Mouse (Mus musculus) neural tube, embryonic 11.5 days (tissue): ENCODE measurements around the gene Taok3. TPM values are rescaled to one million over a fixed set of nuclear protein-coding genes. Genes with fewer than 3 reads are reported as not detected.

Experiments used
- ATAC-seq: fragments of 200-750 bp; cut with Nextera tagmentation; 2 replicates; pipeline ENCODE4 v1.8.0; 2017; ENCODE audit warnings: moderate number of reproducible peaks, mild to moderate bottlenecking, moderate TSS enrichment, moderate library complexity; ENCODE audit not compliant: insufficient read depth, low FRiP score, low TSS enrichment
- DNase-seq: peaks from one replicate; pipeline ENCODE4 v3.0.0-alpha.2; 2015; ENCODE audit warnings: low spot score
- H3K27ac ChIP-seq: fragments of 300-500 bp; sonication (generic); 2 replicates; pipeline ENCODE4 v1.5.1; 2014; ENCODE audit warnings: low read depth, mild to moderate bottlenecking, low read length
- H3K27me3 ChIP-seq: fragments of 300-500 bp; sonication (generic); 2 replicates; pipeline ENCODE4 v1.6.1; 2014; ENCODE audit warnings: mild to moderate bottlenecking, low read length, mixed read lengths; ENCODE audit not compliant: control insufficient read depth, insufficient read depth
- H3K36me3 ChIP-seq: fragments of 300-500 bp; sonication (generic); 2 replicates; pipeline ENCODE4 v1.6.1; 2014; ENCODE audit warnings: mild to moderate bottlenecking, low read length, moderate library complexity, mixed read lengths; ENCODE audit not compliant: control insufficient read depth, insufficient read depth
- H3K4me1 ChIP-seq: fragments of 300-500 bp; sonication (generic); 2 replicates; pipeline ENCODE4 v1.6.1; 2014; ENCODE audit warnings: low read length, mixed read lengths; ENCODE audit not compliant: control insufficient read depth, insufficient read depth
- H3K4me2 ChIP-seq: fragments of 300-500 bp; sonication (generic); 2 replicates; pipeline ENCODE4 v1.6.1; 2014; ENCODE audit warnings: low read depth, mild to moderate bottlenecking, moderate library complexity
- H3K4me3 ChIP-seq: fragments of 300-500 bp; sonication (generic); 2 replicates; pipeline ENCODE4 v1.5.1; 2014; ENCODE audit warnings: low read depth, low read length
- H3K9ac ChIP-seq: fragments of 300-500 bp; sonication (generic); 2 replicates; pipeline ENCODE4 v1.6.1; 2014; ENCODE audit warnings: mild to moderate bottlenecking, low read length
- H3K9me3 ChIP-seq: fragments of 300-500 bp; sonication (generic); 2 replicates; pipeline ENCODE4 v1.6.1; 2016; ENCODE audit warnings: low read length; ENCODE audit not compliant: control insufficient read depth
- WGBS: fragments of 180-500 bp; shearing (Covaris S2); extraction: QIAGEN DNeasy Blood & Tissue Kit; methylation state at CpG from one replicate; pipeline ENCODE4 v1.1.7; 2014; 5-methylcytosine and 5-hydroxymethylcytosine counted together
- polyA plus RNA-seq: library from polyadenylated mRNA; unstranded; fragments of >200 nt; fragmentation: Nextera tagmentation; extraction: Ambion mirVana; gene quantifications from 2 replicates; pipeline ENCODE4 v1.2.1, GENCODE M21; 2014

Gene Taok3
- polyA plus RNA-seq, 1 experiment from 2014 or later = 20.3 TPM

DNA sequence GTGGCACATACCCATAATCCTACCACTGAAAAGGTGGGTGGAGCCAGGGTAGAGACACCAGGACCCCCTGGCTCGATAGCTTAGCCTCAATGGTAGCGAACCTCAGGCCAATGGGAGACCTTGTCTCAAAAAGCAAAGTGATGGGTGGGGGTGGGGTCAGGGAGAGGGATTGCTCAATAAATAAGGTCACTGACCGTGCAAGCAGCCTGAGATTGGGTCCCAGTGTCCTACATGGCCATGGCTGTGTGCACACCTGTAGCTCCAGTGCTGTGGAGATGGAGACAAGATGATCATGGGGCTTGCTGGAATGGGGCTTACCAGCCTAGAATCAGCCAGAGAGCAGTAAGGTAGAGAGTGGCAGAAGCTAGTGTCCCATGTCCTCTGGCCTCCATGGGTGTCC is 131.8 kb downstream of the Taok3 start:
- Histone ChIP-seq H3K27me3 (no peaks in the 10 kb centered on the region), H3K4me2 (no peak overlapping the region), H3K4me1 (no peaks in the 10 kb centered on the region), H3K9ac (no peak overlapping the region), H3K27ac (no peak overlapping the region), H3K36me3 (no peaks in the 10 kb centered on the region), H3K9me3 (no peaks in the 10 kb centered on the region), H3K4me3 (no peak overlapping the region)
- 90% methylated on average over 3 of the region's 3 CpGs for WGBS
- ATAC-seq (no peak), DNase-seq (no peak)

DNA sequence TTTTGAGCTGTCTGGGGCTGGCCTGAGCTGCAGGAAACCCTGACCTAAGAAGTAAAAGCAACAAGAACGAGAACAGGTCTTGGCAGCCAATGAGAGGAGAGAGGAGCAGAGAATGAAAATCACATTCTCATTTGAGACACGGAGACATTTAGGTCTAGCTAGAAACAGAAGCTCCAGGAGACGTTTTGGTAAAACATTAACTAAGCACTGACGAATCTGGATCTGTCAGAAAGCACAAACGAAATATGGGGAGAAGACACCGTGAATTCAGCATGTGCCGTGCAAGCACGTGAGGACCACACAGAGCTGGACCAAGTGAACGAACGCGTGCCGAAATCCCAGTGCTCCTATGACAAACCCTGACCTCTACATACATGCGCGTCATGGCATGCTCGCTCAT is 138.3 kb downstream of the Taok3 start:
- WGBS = 93% methylated on average over 15 of the region's 15 CpGs
- Histone ChIP-seq H3K9ac (no peak overlapping the region), H3K27ac (no peak overlapping the region), H3K27me3 (no peaks in the 10 kb centered on the region), H3K9me3 (no peaks in the 10 kb centered on the region), H3K4me3 (no peak overlapping the region), H3K4me2 (no peak overlapping the region), H3K36me3 (no peaks in the 10 kb centered on the region), H3K4me1 (no peaks in the 10 kb centered on the region)
- DNase-seq (no peak), ATAC-seq (no peak)

GRCm38 (mm10) chr5:117263566-117263965 is 143.6 kb downstream of the Taok3 start:
- Histone ChIP-seq H3K27me3 (no peaks in the 10 kb centered on the region), H3K4me2 (no peak overlapping the region), H3K4me1 (no peaks in the 10 kb centered on the region), H3K9me3 (no peaks in the 10 kb centered on the region), H3K9ac (no peak overlapping the region), H3K27ac (no peak overlapping the region), H3K36me3 (0 out of 2 replicates have a peak, but pooled peaks cover 2% of the 10 kb centered on the region), H3K4me3 (no peak overlapping the region)
- WGBS = 83% methylated on average over 21 of the region's 21 CpGs
- DNase-seq (no peak), ATAC-seq (no peak)

DNA sequence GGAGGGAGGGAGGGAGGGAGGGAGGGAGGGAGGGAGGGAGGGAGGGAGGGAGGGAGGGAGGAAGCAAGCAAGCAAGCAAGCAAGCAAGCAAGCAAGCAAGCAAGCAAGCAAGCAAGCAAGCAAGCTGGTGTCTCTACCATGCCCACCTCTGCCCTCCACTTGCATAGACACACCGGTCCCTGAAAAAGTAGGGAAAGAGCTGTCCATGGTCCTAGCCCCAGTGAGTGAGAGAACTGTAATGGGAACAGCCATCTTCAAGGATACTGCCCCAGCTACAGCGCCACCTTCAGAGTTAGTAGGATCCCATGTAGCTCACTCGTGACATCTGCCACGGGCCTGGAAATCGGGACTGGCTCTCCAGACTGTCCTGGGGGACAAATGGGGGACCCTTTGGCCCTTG is 144.8 kb downstream of the Taok3 start:
- Histone ChIP-seq H3K27me3 (no peaks in the 10 kb centered on the region), H3K36me3 (0 out of 2 replicates have a peak, but pooled peaks cover 2% of the 10 kb centered on the region), H3K27ac (no peak overlapping the region), H3K4me3 (no peak overlapping the region), H3K9me3 (no peaks in the 10 kb centered on the region), H3K4me1 (no peaks in the 10 kb centered on the region), H3K4me2 (no peak overlapping the region), H3K9ac (no peak overlapping the region)
- ATAC-seq (no peak), DNase-seq (no peak)
- WGBS = 40% methylated on average over 5 of the region's 5 CpGs

DNA sequence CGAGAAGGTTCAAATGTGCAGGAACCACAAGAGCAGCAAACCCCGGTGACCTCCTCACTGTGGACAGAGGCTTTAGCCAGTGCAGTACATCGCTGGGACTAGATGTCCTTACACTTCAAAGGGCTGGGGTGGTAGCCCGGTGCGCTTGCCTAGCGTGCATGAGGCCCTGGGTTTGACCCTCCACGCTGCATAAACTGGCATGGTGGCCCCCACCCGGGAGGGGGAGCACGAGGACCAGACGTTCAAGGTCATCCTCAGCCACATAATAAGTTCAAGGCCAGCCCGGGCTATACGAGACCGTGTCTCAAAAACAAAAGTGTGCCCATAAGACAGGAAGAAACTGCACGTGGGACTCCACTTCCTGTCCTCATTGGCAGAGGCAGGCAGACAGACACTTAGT is 148.0 kb downstream of the Taok3 start:
- Histone ChIP-seq H3K4me1 (no peaks in the 10 kb centered on the region), H3K9me3 (no peaks in the 10 kb centered on the region), H3K27me3 (no peaks in the 10 kb centered on the region), H3K4me2 (no peak overlapping the region), H3K9ac (no peak overlapping the region), H3K27ac (no peak overlapping the region), H3K4me3 (no peak overlapping the region), H3K36me3 (0 out of 2 replicates have a peak, but pooled peaks cover 2% of the 10 kb centered on the region)
- WGBS = 85% methylated on average over 14 of the region's 14 CpGs
- no peak for DNase-seq
- ATAC-seq = no peak

DNA sequence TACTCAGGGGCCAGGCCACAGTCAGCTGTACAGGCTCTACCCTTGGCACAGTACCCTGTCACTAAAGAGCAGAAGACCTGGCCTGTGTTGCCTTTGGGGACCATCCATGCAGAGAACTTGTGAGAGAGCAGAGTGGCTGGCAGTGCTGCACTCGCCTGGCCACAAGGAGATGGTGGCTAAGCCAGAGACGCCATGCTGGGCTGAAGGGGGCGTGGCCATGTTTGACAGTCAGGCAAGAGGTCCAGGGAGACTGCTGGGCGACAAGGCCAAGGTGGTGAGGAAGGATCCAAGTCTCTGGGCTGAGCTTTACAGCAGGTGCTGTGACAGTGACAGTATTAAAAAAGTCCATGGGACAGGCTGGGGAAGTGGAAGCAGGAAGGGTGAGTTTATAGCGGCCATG is 148.8 kb downstream of the Taok3 start:
- WGBS = 48% methylated on average over 5 of the region's 5 CpGs
- H3K9me3 ChIP-seq = no peaks in the 10 kb centered on the region

GRCm38 (mm10) chr5:117269395-117269794 is 149.5 kb downstream of the Taok3 start:
- Histone ChIP-seq H3K4me1 (no peaks in the 10 kb centered on the region), H3K4me2 (no peak overlapping the region), H3K9ac (no peak overlapping the region), H3K9me3 (no peaks in the 10 kb centered on the region), H3K27ac (no peak overlapping the region), H3K4me3 (no peak overlapping the region), H3K36me3 (no peaks in the 10 kb centered on the region), H3K27me3 (no peaks in the 10 kb centered on the region)
- WGBS = 96% methylated on average over 12 of the region's 12 CpGs
- DNase-seq = no peak
- ATAC-seq = no peak

More for the DNA sequence above, 148.8 kb downstream of the Taok3 start:
- Histone ChIP-seq H3K27ac (no peak overlapping the region), H3K9ac (no peak overlapping the region), H3K36me3 (0 out of 2 replicates have a peak, but pooled peaks cover 2% of the 10 kb centered on the region), H3K27me3 (no peaks in the 10 kb centered on the region), H3K4me1 (no peaks in the 10 kb centered on the region), H3K4me3 (no peak overlapping the region), H3K4me2 (no peak overlapping the region)
- DNase-seq (no peak), ATAC-seq (no peak)

- Histone ChIP-seq H3K4me2 (no peak overlapping the region), H3K27ac (no peak overlapping the region), H3K9ac (no peak overlapping the region), H3K4me3 (no peak overlapping the region), H3K27me3 (no peaks in the 10 kb centered on the region), H3K9me3 (no peaks in the 10 kb centered on the region), H3K4me1 (no peaks in the 10 kb centered on the region), H3K36me3 (no peaks in the 10 kb centered on the region)
- WGBS = 90% methylated on average over 14 of the region's 14 CpGs
- ATAC-seq (no peak), DNase-seq (no peak)
These were observed 152.0 kb downstream of the Taok3 start for GRCm38 (mm10) chr5:117271945-117272344.

GRCm38 (mm10) chr5:117274817-117275216 is 154.9 kb downstream of the Taok3 start:
- 72% methylated on average over 5 of the region's 5 CpGs for WGBS
- Histone ChIP-seq H3K4me1 (no peaks in the 10 kb centered on the region), H3K9me3 (no peaks in the 10 kb centered on the region), H3K36me3 (no peaks in the 10 kb centered on the region), H3K4me3 (no peak overlapping the region), H3K4me2 (no peak overlapping the region), H3K27me3 (no peaks in the 10 kb centered on the region), H3K27ac (no peak overlapping the region), H3K9ac (no peak overlapping the region)
- DNase-seq (no peak), ATAC-seq (no peak)
